Mouse (Mus musculus): ENCODE measurements at regions not wholly inside any gene's neighbourhood (a gene's known extent, or its start where the extent isn't known, plus 50 kb on each side); places are given as distances from the start of the nearest gene placed in this dataset.
A peak's percentile ranks its signal among the peaks of the same experiment; 100 is the strongest.

- no peak for ATAC-seq (ENCODE audit: low FRiP score)
- Histone ChIP-seq H3K4me1 (replicated peaks; ENCODE audit: control insufficient read depth, insufficient read depth, low read length) (no peaks in the 10 kb centered on the region), H3K9ac (no peak overlapping the region), H3K27ac (no peak overlapping the region), H3K27me3 (ENCODE audit: control insufficient read depth, insufficient read depth, low read length) (no peaks in the 10 kb centered on the region), H3K9me3 (ENCODE audit: control insufficient read depth, low read length) (no peaks in the 10 kb centered on the region), H3K36me3 (replicated peaks; ENCODE audit: control insufficient read depth, insufficient read depth) (no peaks in the 10 kb centered on the region), H3K4me2 (replicated peaks) (no peak overlapping the region), H3K4me3 (replicated peaks; ENCODE audit: low read length) (no peak overlapping the region)
- DNase-seq (ENCODE audit: low spot score): no peak
- 38% methylated on average over 17 of the region's 17 CpGs for WGBS
These were observed 188.7 kb downstream of the Akap7 start for GRCm38 (mm10) chr10:25118674-25119670.

DNA sequence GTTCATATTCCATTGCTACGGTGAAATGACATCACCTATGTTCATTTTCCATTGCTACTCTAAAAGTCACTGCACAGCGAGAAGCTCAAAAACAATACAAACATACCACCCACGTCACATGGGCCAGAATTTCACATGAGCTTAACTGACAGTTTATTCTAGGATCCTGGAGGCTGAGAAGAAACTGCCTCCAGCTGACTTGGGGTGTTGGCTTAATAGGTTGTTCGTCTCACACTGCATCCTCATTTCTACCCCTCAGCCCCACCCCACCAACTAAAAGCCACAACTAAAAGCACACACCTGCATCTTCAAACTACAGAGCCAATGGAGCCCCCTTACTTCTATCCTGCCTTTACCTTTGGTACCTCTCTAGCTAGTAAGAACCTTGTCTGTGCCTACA is 187.0 kb upstream of the Arg1 start:
- H3K36me3 ChIP-seq (replicated peaks; ENCODE audit: control insufficient read depth, insufficient read depth): no peaks in the 10 kb centered on the region
- no peaks in the 10 kb centered on the region for H3K9me3 ChIP-seq (ENCODE audit: control insufficient read depth, low read length)
- no peak overlapping the region for H3K4me3 ChIP-seq (replicated peaks; ENCODE audit: low read length)
- peaks cover 20% of the 10 kb centered on the region for H3K4me1 ChIP-seq (replicated peaks; ENCODE audit: control insufficient read depth, insufficient read depth, low read length)
- ATAC-seq (ENCODE audit: low FRiP score) (no peak), DNase-seq (ENCODE audit: low spot score) (no peak)
- no peak overlapping the region for H3K27ac ChIP-seq
- WGBS: 86% methylated on average over 4 of the region's 4 CpGs
- H3K9ac ChIP-seq: no peak overlapping the region
- no peaks in the 10 kb centered on the region for H3K27me3 ChIP-seq (ENCODE audit: control insufficient read depth, insufficient read depth, low read length)
- no peak overlapping the region for H3K4me2 ChIP-seq (replicated peaks)

DNA sequence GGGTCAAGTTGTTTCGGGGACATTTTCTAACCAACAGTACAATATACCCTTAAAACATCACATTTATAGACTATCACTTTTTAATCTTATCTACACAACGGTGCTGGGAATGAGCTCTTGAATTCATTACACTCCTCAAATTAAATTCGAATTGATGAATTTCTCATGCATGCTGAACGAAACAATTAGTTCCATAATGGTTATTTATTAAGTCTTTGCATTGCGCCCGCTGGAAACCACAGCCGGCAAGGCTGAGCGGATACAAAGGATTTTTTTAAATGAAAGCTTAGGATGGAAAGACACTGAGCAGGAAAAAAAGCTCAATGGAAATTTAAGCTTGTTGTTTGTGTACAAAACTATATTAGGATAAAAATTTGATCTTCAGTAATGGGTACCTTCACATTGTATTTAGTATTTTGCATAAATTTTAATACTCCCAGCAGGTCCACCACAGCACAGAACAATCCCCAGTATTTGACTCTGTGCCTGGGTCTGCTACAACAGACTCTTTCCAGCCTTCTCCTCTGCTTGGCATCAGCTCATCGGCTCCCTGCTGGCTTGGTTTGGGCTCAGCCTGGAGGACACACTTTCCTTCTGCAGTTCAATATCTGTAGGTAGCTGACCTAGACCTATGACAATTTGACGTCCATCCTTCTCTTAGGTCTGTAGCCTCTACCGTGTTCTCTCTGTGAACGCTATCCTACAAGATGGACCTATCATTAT is 185.3 kb upstream of the Arg1 start:
- ATAC-seq (ENCODE audit: low FRiP score) (peak; percentile 68), DNase-seq (ENCODE audit: low spot score) (peak; percentile 62)
- H3K4me1 ChIP-seq (replicated peaks; ENCODE audit: control insufficient read depth, insufficient read depth, low read length): peaks cover 20% of the 10 kb centered on the region
- H3K9ac ChIP-seq: no peak overlapping the region
- peak overlapping the region; percentile 82 for H3K27ac ChIP-seq
- H3K9me3 ChIP-seq (ENCODE audit: control insufficient read depth, low read length): no peaks in the 10 kb centered on the region
- no peaks in the 10 kb centered on the region for H3K27me3 ChIP-seq (ENCODE audit: control insufficient read depth, insufficient read depth, low read length)
- no peak overlapping the region; the same call in 1 of the 2 replicates for H3K4me2 ChIP-seq (replicated peaks)
- no peaks in the 10 kb centered on the region for H3K36me3 ChIP-seq (replicated peaks; ENCODE audit: control insufficient read depth, insufficient read depth)
- H3K4me3 ChIP-seq (replicated peaks; ENCODE audit: low read length): no peak overlapping the region
- WGBS: 29% methylated on average over 12 of the region's 12 CpGs

GRCm38 (mm10) chr10:25111636-25112422 is 184.5 kb upstream of the Arg1 start:
- Histone ChIP-seq H3K36me3 (replicated peaks; ENCODE audit: control insufficient read depth, insufficient read depth) (no peaks in the 10 kb centered on the region), H3K4me3 (replicated peaks; ENCODE audit: low read length) (no peak overlapping the region), H3K9me3 (ENCODE audit: control insufficient read depth, low read length) (no peaks in the 10 kb centered on the region), H3K27me3 (ENCODE audit: control insufficient read depth, insufficient read depth, low read length) (no peaks in the 10 kb centered on the region), H3K27ac (peak overlapping the region; percentile 82), H3K9ac (0 out of 2 replicates have a peak overlapping the region, but pooled peaks have one; percentile 16), H3K4me2 (replicated peaks) (no peak overlapping the region), H3K4me1 (replicated peaks; ENCODE audit: control insufficient read depth, insufficient read depth, low read length) (peaks cover 20% of the 10 kb centered on the region)
- DNase-seq (ENCODE audit: low spot score) (peak; percentile 52), ATAC-seq (ENCODE audit: low FRiP score) (peak; percentile 75)
- 6% methylated on average over 11 of the region's 11 CpGs for WGBS

- 37% methylated on average over 7 of the region's 7 CpGs for WGBS
- H3K27me3 ChIP-seq (ENCODE audit: control insufficient read depth, insufficient read depth, low read length): no peaks in the 10 kb centered on the region
- no peaks in the 10 kb centered on the region for H3K9me3 ChIP-seq (ENCODE audit: control insufficient read depth, low read length)
- H3K9ac ChIP-seq: no peak overlapping the region
- H3K36me3 ChIP-seq (replicated peaks; ENCODE audit: control insufficient read depth, insufficient read depth): no peaks in the 10 kb centered on the region
- H3K4me1 ChIP-seq (replicated peaks; ENCODE audit: control insufficient read depth, insufficient read depth, low read length): peaks cover 20% of the 10 kb centered on the region
- DNase-seq (ENCODE audit: low spot score) (no peak), ATAC-seq (ENCODE audit: low FRiP score) (no peak)
- H3K4me2 ChIP-seq (replicated peaks): no peak overlapping the region
- no peak overlapping the region for H3K4me3 ChIP-seq (replicated peaks; ENCODE audit: low read length)
- peak overlapping the region; percentile 82 for H3K27ac ChIP-seq
These were observed 183.9 kb upstream of the Arg1 start for GRCm38 (mm10) chr10:25111181-25111580.

GRCm38 (mm10) chr10:25098070-25098469 is 170.8 kb upstream of the Arg1 start:
- DNase-seq (ENCODE audit: low spot score): no peak
- H3K9me3 ChIP-seq (ENCODE audit: control insufficient read depth, low read length): no peaks in the 10 kb centered on the region
- H3K27ac ChIP-seq: no peak overlapping the region
- no peak overlapping the region for H3K4me2 ChIP-seq (replicated peaks)
- H3K9ac ChIP-seq: no peak overlapping the region
- H3K27me3 ChIP-seq (ENCODE audit: control insufficient read depth, insufficient read depth, low read length): no peaks in the 10 kb centered on the region
- 63% methylated on average over 4 of the region's 4 CpGs for WGBS
- H3K4me1 ChIP-seq (replicated peaks; ENCODE audit: control insufficient read depth, insufficient read depth, low read length): no peaks in the 10 kb centered on the region
- H3K4me3 ChIP-seq (replicated peaks; ENCODE audit: low read length): no peak overlapping the region
- H3K36me3 ChIP-seq (replicated peaks; ENCODE audit: control insufficient read depth, insufficient read depth): no peaks in the 10 kb centered on the region
- ATAC-seq (ENCODE audit: low FRiP score): no peak

DNA sequence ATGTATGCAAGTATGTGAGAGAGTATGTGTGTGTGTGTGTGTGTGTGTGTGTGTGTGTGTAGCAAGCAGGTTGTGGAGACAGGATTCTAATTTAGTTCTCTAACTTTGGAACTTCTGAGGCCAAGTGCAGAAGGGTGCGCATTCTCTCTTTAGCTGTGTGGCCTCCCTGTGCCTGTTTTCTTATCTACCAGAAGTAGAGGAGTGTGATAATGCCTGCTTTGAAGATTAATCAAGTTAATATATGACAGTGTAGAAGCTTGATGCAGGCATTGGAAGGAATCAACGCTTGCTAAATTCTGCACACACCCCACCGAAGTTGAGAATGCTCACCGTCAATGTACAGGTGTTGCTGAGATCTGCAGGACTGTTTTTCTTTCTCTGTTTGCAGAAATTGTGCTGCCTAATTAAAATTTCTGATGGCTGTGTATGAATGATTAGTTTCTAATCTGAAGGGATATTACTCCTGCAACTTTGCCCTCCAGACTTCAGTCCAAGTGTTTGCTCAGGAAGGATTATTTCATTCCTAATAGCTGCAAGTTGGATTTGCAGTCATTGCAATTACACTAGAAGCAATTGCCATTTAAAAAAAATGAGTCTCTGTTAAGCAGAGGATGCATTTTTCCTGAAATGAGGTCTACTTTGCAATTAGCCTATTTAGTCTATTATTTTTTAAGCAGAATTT is 162.6 kb upstream of the Arg1 start:
- Histone ChIP-seq H3K36me3 (replicated peaks; ENCODE audit: control insufficient read depth, insufficient read depth) (no peaks in the 10 kb centered on the region), H3K4me2 (replicated peaks) (no peak overlapping the region), H3K4me1 (replicated peaks; ENCODE audit: control insufficient read depth, insufficient read depth, low read length) (no peaks in the 10 kb centered on the region), H3K9me3 (ENCODE audit: control insufficient read depth, low read length) (no peaks in the 10 kb centered on the region), H3K4me3 (replicated peaks; ENCODE audit: low read length) (no peak overlapping the region), H3K27ac (no peak overlapping the region; the same call in 1 of the 2 replicates), H3K9ac (no peak overlapping the region), H3K27me3 (ENCODE audit: control insufficient read depth, insufficient read depth, low read length) (no peaks in the 10 kb centered on the region)
- 91% methylated on average over 4 of the region's 4 CpGs for WGBS
- no peak for ATAC-seq (ENCODE audit: low FRiP score)
- no peak for DNase-seq (ENCODE audit: low spot score)

DNA sequence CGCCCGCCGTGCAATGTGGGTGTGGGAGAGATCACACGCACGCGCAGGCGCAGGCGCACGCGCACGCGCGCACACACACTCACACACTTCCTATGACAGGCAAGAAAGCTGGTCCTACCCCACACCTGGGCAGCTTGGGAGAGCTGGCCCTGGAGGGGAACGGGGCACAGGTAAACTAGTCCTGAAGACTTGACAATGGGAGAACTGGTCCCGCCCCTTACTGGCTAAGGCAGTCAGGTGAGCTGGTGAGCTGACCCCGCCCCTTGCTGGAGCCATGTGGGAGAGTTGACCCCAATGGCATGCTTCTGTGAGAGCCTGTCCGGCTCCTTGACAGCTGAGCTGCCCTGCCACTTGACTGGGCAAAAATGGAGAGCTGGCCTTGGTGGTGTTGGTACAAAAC is 159.5 kb upstream of the Arg1 start:
- no peak overlapping the region for H3K4me3 ChIP-seq (replicated peaks; ENCODE audit: low read length)
- H3K36me3 ChIP-seq (replicated peaks; ENCODE audit: control insufficient read depth, insufficient read depth): no peaks in the 10 kb centered on the region
- H3K4me2 ChIP-seq (replicated peaks): no peak overlapping the region
- 0 out of 2 replicates have a peak, but pooled peaks have one; percentile 14 for ATAC-seq (ENCODE audit: low FRiP score)
- DNase-seq (ENCODE audit: low spot score): no peak
- no peaks in the 10 kb centered on the region for H3K4me1 ChIP-seq (replicated peaks; ENCODE audit: control insufficient read depth, insufficient read depth, low read length)
- no peak overlapping the region for H3K27ac ChIP-seq
- H3K9me3 ChIP-seq (ENCODE audit: control insufficient read depth, low read length): no peaks in the 10 kb centered on the region
- no peak overlapping the region for H3K9ac ChIP-seq
- WGBS: 98% methylated on average over 17 of the region's 17 CpGs
- H3K27me3 ChIP-seq (ENCODE audit: control insufficient read depth, insufficient read depth, low read length): no peaks in the 10 kb centered on the region

Data from hindbrain, embryonic 14.5 days (tissue).